Comparison of ENCODE assay signal across 24 mouse cellular contexts in the genomic region with DNA sequence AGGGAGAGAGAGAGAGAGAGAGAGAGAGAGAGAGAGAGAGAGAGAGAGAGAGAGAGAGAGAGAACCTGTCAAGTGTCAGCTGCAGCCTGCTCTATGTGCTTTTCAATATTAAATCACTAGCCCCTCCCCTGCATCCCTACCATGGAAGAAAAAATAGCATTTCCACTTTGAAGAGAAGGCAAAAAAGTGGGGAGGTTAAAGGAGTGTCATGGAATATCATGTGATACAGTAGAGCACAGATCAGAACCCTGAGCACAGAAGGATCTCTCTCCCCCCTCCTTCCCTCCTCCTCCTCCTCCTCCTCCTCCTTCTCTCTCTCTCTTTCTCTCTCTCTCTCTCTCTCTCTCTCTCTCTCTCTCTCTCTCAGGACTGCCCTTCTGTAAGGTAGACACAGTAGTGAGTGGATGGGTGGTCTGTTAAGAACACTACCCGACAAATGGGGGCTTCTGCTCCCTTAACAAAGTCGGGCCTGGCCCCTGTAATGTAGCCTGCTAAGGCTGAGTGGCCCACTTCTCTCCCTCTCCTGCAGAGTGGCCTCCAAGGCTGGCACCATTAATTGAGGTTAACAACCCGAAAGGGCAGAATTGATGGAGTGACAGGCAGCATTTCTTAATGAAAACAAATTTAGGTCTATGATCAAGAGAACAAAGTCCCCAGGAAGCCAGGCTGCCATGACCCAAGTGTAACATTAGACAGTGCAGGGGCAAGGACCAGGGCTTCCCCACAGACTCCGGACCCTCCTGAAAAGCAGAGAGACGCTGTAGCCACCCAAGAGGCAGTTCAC.
DNase-seq lines count a peak whose midpoint lies in the region; ATAC-seq lines count a peak whose summit lies in the region.
"Had no signal": no experiment of that assay in that cellular context is flagged by ENCODE, and none has a peak within 500 bp of the region (broad histone marks: within the 10 kb centered on the region; RNA-seq: fewer than 3 reads in every experiment).

No protein-coding gene starts in this region.

- H3K9me3 ChIP-seq in kidney, embryonic 16.5 days (ENCODE audit: low read length) = no peaks in the 10 kb centered on the region
- no peaks in the 10 kb centered on the region for H3K9me3 ChIP-seq in limb, embryonic 11.5 days (ENCODE audit: control insufficient read depth, low read length)
- H3K9me3 ChIP-seq: embryonic facial prominence, embryonic 13.5 days; forebrain, embryonic 13.5 days; heart, embryonic 15.5 days; hindbrain, embryonic 15.5 days; intestine, embryonic 15.5 days; limb, embryonic 15.5 days; liver, embryonic 15.5 days; lung, embryonic 15.5 days had no signal

- 13% methylated on average over 5 of the region's 5 CpGs for WGBS in kidney, embryonic 16.5 days
- 6% methylated on average over 5 of the region's 5 CpGs for WGBS in limb, embryonic 11.5 days

- no peak overlapping the region for H3K9ac ChIP-seq in kidney, embryonic 16.5 days (replicated peaks; ENCODE audit: low read length)
- no peak overlapping the region for H3K9ac ChIP-seq in limb, embryonic 11.5 days (ENCODE audit: low read length)
- H3K9ac ChIP-seq: embryonic facial prominence, embryonic 13.5 days; forebrain, embryonic 13.5 days; heart, embryonic 15.5 days; hindbrain, embryonic 15.5 days; intestine, embryonic 15.5 days; limb, embryonic 15.5 days; liver, embryonic 15.5 days; lung, embryonic 15.5 days had no signal

- H3K27ac ChIP-seq in kidney, embryonic 16.5 days (ENCODE audit: low read length) = peak overlapping the region; percentile 58
- H3K27ac ChIP-seq in limb, embryonic 11.5 days (replicated peaks; ENCODE audit: low read depth, low read length) = peak overlapping the region; percentile 33; the same call in 1 of the 2 replicates
- H3K27ac ChIP-seq: embryonic facial prominence, embryonic 13.5 days; forebrain, embryonic 13.5 days; gastrocnemius, adult 2 months; heart, embryonic 15.5 days; hindbrain, embryonic 15.5 days; intestine, embryonic 15.5 days; limb, embryonic 15.5 days; liver, embryonic 15.5 days; lung, embryonic 15.5 days had no signal

- no peaks in the 10 kb centered on the region for H3K36me3 ChIP-seq in kidney, embryonic 16.5 days (ENCODE audit: insufficient read depth, low read length)
- no peaks in the 10 kb centered on the region for H3K36me3 ChIP-seq in limb, embryonic 11.5 days (ENCODE audit: control insufficient read depth, insufficient read depth, low read length)
- H3K36me3 ChIP-seq: embryonic facial prominence, embryonic 13.5 days; heart, embryonic 15.5 days; hindbrain, embryonic 15.5 days; intestine, embryonic 15.5 days; limb, embryonic 15.5 days; liver, embryonic 15.5 days; lung, embryonic 15.5 days had no signal

- H3K27me3 ChIP-seq in kidney, embryonic 16.5 days (ENCODE audit: insufficient read depth, low read length) = no peaks in the 10 kb centered on the region
- H3K27me3 ChIP-seq in limb, embryonic 11.5 days (ENCODE audit: control insufficient read depth, insufficient read depth, low read length) = no peaks in the 10 kb centered on the region
- H3K27me3 ChIP-seq: embryonic facial prominence, embryonic 13.5 days; hindbrain, embryonic 15.5 days; intestine, embryonic 15.5 days; limb, embryonic 15.5 days; liver, embryonic 15.5 days; lung, embryonic 15.5 days had no signal

- no peak overlapping the region for H3K4me3 ChIP-seq in kidney, embryonic 16.5 days (ENCODE audit: low read length)
- no peak overlapping the region for H3K4me3 ChIP-seq in limb, embryonic 11.5 days (ENCODE audit: low read depth, low read length)
- H3K4me3 ChIP-seq: embryonic facial prominence, embryonic 13.5 days; erythroblast, embryonic 14.5 days; forebrain, embryonic 13.5 days; gastrocnemius, adult 2 months; heart, embryonic 15.5 days; hindbrain, embryonic 15.5 days; intestine, embryonic 15.5 days; limb, embryonic 15.5 days; liver, embryonic 15.5 days; lung, embryonic 15.5 days had no signal

- H3K4me2 ChIP-seq in kidney, embryonic 16.5 days (replicated peaks; ENCODE audit: low read depth, low read length) = peak overlapping the region; percentile 5
- peak overlapping the region; percentile 16; the same call in 1 of the 2 replicates for H3K4me2 ChIP-seq in limb, embryonic 11.5 days (ENCODE audit: low read depth, severe bottlenecking)
- H3K4me2 ChIP-seq: embryonic facial prominence, embryonic 13.5 days; forebrain, embryonic 13.5 days; heart, embryonic 15.5 days; hindbrain, embryonic 15.5 days; intestine, embryonic 15.5 days; limb, embryonic 15.5 days; liver, embryonic 15.5 days; lung, embryonic 15.5 days had no signal

- ATAC-seq in kidney, embryonic 16.5 days (ENCODE audit: low FRiP score, low TSS enrichment) = peak; percentile 89
- ATAC-seq in limb, embryonic 11.5 days (ENCODE audit: insufficient number of reproducible peaks, low FRiP score, low TSS enrichment, low read depth) = peak; percentile 55; the same call in 1 of the 2 replicates
- no peak for ATAC-seq in granulocyte monocyte progenitor cell, adult 5-6 weeks (replicated peaks; ENCODE audit: poor library complexity, severe bottlenecking)
- ATAC-seq: intestine, embryonic 15.5 days had no signal

- H3K4me1 ChIP-seq in kidney, embryonic 16.5 days (ENCODE audit: insufficient read depth, low read length) = peaks cover 31% of the 10 kb centered on the region
- peaks cover 26% of the 10 kb centered on the region for H3K4me1 ChIP-seq in limb, embryonic 11.5 days (ENCODE audit: control insufficient read depth, insufficient read depth, low read length)
- H3K4me1 ChIP-seq: heart, embryonic 15.5 days; liver, embryonic 15.5 days had no signal

- DNase-seq in kidney, postnatal 36 days = no peak
- peak; percentile 65 for DNase-seq in embryo, embryonic 10.5 days (ENCODE audit: low spot score)
- DNase-seq in embryo, embryonic 11 days = peak; percentile 54
- DNase-seq in limb, embryonic 11.5 days (ENCODE audit: low spot score) = peak; percentile 62
- no peak for DNase-seq in adrenal gland, postnatal 14 days
- DNase-seq: adrenal gland, postnatal 10 days; cerebellum, adult 2 months; cerebellum, postnatal 25 days; gastrocnemius, adult 2 months; heart, postnatal 36 days; kidney, postnatal 10 days; lung, postnatal 36 days; thymus, postnatal 36 days had no signal

Comparison
In these comparisons a context has a peak if more than half of its experiments do, and no peak if none do; other contexts are left out.
1. DNase-seq: peak in embryo, embryonic 10.5 days (single experiment), embryo, embryonic 11 days (single experiment) and limb, embryonic 11.5 days (single experiment); none in kidney, postnatal 36 days (0 of 2) and adrenal gland, postnatal 14 days (single experiment).